Mouse (Mus musculus) neural tube, embryonic 11.5 days (tissue): ENCODE measurements around the gene Syne1. TPM values are rescaled to one million over a fixed set of nuclear protein-coding genes. Genes with fewer than 3 reads are reported as not detected.

Experiments
- ATAC-seq: fragments of 200-750 bp; cut with Nextera tagmentation; 2 replicates; pipeline ENCODE4 v1.8.0; 2017; ENCODE audit warnings: moderate number of reproducible peaks, mild to moderate bottlenecking, moderate TSS enrichment, moderate library complexity; ENCODE audit not compliant: insufficient read depth, low FRiP score, low TSS enrichment
- DNase-seq: peaks from one replicate; pipeline ENCODE4 v3.0.0-alpha.2; 2015; ENCODE audit warnings: low spot score
- H3K27ac ChIP-seq: fragments of 300-500 bp; sonication (generic); 2 replicates; pipeline ENCODE4 v1.5.1; 2014; ENCODE audit warnings: low read depth, mild to moderate bottlenecking, low read length
- H3K27me3 ChIP-seq: fragments of 300-500 bp; sonication (generic); 2 replicates; pipeline ENCODE4 v1.6.1; 2014; ENCODE audit warnings: mild to moderate bottlenecking, low read length, mixed read lengths; ENCODE audit not compliant: control insufficient read depth, insufficient read depth
- H3K36me3 ChIP-seq: fragments of 300-500 bp; sonication (generic); 2 replicates; pipeline ENCODE4 v1.6.1; 2014; ENCODE audit warnings: mild to moderate bottlenecking, low read length, moderate library complexity, mixed read lengths; ENCODE audit not compliant: control insufficient read depth, insufficient read depth
- H3K4me1 ChIP-seq: fragments of 300-500 bp; sonication (generic); 2 replicates; pipeline ENCODE4 v1.6.1; 2014; ENCODE audit warnings: low read length, mixed read lengths; ENCODE audit not compliant: control insufficient read depth, insufficient read depth
- H3K4me2 ChIP-seq: fragments of 300-500 bp; sonication (generic); 2 replicates; pipeline ENCODE4 v1.6.1; 2014; ENCODE audit warnings: low read depth, mild to moderate bottlenecking, moderate library complexity
- H3K4me3 ChIP-seq: fragments of 300-500 bp; sonication (generic); 2 replicates; pipeline ENCODE4 v1.5.1; 2014; ENCODE audit warnings: low read depth, low read length
- H3K9ac ChIP-seq: fragments of 300-500 bp; sonication (generic); 2 replicates; pipeline ENCODE4 v1.6.1; 2014; ENCODE audit warnings: mild to moderate bottlenecking, low read length
- H3K9me3 ChIP-seq: fragments of 300-500 bp; sonication (generic); 2 replicates; pipeline ENCODE4 v1.6.1; 2016; ENCODE audit warnings: low read length; ENCODE audit not compliant: control insufficient read depth
- WGBS: fragments of 180-500 bp; shearing (Covaris S2); extraction: QIAGEN DNeasy Blood & Tissue Kit; methylation state at CpG from one replicate; pipeline ENCODE4 v1.1.7; 2014; 5-methylcytosine and 5-hydroxymethylcytosine counted together
- polyA plus RNA-seq: library from polyadenylated mRNA; unstranded; fragments of >200 nt; fragmentation: Nextera tagmentation; extraction: Ambion mirVana; gene quantifications from 2 replicates; pipeline ENCODE4 v1.2.1, GENCODE M21; 2014

The Syne1 gene
- polyA plus RNA-seq, 1 experiment from 2014 or later: 3.2 TPM

DNA sequence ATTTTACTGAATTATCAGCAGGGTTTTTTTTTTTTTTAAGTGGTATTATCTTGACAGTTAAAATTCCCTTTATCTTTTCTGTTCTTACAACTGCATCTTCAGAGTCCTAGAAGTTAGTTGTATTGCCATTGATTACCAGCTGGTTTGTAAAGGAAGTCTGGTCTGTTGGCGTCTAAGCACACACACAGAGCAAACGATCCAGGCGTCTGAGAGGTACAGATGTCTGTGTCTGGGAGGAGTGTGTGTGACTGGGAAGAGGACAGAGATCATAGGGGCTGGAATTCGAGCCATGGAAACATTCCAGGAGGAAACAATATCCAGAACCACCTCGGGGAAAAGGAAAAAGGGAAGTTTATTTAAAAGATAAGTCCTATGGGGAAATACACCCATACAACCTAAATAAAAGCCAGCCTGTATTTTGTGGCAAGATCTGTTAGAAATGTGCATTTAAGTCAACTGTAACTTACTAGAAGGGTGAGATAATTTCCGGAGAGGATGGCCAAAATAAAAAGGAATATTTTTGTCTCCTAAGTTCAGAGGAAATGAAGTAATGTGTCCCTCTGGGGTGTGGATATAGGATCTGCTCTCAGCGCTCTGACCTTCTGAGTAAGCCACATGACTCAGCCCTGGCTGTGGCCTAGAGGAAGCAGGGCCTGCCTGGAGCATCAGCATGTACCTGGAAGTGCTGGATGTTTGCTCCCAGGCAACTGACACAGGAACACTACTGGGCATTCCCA, 343.2 kb downstream of the Syne1 start:
- no peak overlapping the region for H3K27ac ChIP-seq
- H3K4me2 ChIP-seq: no peak overlapping the region
- H3K9ac ChIP-seq: no peak overlapping the region
- no peaks in the 10 kb centered on the region for H3K36me3 ChIP-seq
- ATAC-seq: no peak
- WGBS: 54% methylated on average over 7 of the region's 7 CpGs
- no peaks in the 10 kb centered on the region for H3K4me1 ChIP-seq
- H3K4me3 ChIP-seq: no peak overlapping the region
- no peaks in the 10 kb centered on the region for H3K9me3 ChIP-seq
- no peak for DNase-seq
- no peaks in the 10 kb centered on the region for H3K27me3 ChIP-seq

DNA sequence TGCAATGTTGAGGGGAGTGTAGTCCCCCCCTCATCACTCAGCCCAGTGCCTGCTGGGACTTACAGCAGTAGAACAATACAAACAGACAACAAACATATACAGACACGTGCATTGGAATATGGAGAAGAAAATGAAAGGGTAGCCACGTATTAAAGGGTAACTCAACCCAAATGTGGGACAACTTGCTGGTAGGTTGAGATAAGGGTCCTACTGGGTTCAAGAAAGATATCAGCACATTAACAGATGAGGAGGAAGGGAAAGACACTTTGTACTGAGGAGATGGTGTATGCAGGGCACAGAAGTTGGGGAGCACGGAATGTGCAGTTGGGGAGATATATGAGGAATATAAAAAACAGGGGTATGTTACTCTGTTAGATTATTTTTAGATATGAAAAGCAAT, 345.3 kb downstream of the Syne1 start:
- Histone ChIP-seq H3K36me3 (no peaks in the 10 kb centered on the region), H3K4me1 (no peaks in the 10 kb centered on the region), H3K4me3 (no peak overlapping the region), H3K9me3 (no peaks in the 10 kb centered on the region), H3K27ac (no peak overlapping the region), H3K9ac (no peak overlapping the region), H3K4me2 (no peak overlapping the region), H3K27me3 (no peaks in the 10 kb centered on the region)
- ATAC-seq (no peak), DNase-seq (no peak)
- WGBS: 94% methylated on average over 3 of the region's 3 CpGs

DNA sequence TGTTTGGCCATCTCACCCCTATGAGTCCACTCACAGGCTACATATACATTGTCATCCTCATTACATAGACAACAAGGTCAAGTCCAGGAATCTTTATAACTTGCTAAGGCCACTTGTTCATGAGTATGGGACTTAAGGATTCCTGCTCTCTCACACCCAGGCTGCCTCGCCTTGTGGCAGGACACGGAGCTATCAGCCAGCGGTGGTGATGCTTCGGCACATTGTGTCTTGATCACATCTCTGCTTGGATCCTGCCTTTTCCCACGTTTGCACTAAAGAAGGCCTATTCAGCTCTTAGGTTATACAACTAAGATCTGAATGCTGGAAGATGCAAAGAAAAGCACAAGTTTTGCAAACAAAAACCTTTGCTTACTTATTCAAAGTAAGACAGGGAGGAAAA, 345.7 kb downstream of the Syne1 start:
- WGBS: 89% methylated on average over 5 of the region's 5 CpGs
- H3K4me1 ChIP-seq: no peaks in the 10 kb centered on the region
- H3K4me3 ChIP-seq: no peak overlapping the region
- no peak overlapping the region for H3K9ac ChIP-seq
- H3K27ac ChIP-seq: no peak overlapping the region
- H3K4me2 ChIP-seq: no peak overlapping the region
- no peak for ATAC-seq
- H3K9me3 ChIP-seq: no peaks in the 10 kb centered on the region
- no peaks in the 10 kb centered on the region for H3K27me3 ChIP-seq
- no peaks in the 10 kb centered on the region for H3K36me3 ChIP-seq
- DNase-seq: no peak

DNA sequence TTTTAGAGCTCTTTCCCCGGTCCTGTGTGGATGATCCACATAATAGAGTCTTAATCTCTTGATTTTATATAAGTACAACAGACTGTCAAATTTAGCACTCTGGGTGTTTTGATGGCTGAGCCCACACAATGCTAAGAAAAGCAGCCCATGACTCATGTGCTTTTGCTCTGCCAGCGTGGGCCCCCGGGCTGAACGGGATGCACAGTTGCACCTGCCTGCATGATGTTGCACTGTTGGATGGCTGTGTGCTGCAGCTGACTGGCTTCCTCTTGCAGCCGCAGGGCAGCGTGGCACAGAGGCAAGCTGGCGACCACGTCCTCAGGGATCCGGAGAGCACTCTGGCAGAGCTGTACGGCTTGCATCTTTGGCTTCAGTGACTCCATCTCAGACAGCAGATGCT, 347.4 kb downstream of the Syne1 start:
- ATAC-seq (no peak), DNase-seq (peak; percentile 12)
- no peaks in the 10 kb centered on the region for H3K4me1 ChIP-seq
- no peak overlapping the region for H3K27ac ChIP-seq
- H3K4me2 ChIP-seq: no peak overlapping the region
- 88% methylated on average over 10 of the region's 10 CpGs for WGBS
- H3K4me3 ChIP-seq: no peak overlapping the region
- no peaks in the 10 kb centered on the region for H3K27me3 ChIP-seq
- no peaks in the 10 kb centered on the region for H3K9me3 ChIP-seq
- no peaks in the 10 kb centered on the region for H3K36me3 ChIP-seq
- no peak overlapping the region for H3K9ac ChIP-seq

DNA sequence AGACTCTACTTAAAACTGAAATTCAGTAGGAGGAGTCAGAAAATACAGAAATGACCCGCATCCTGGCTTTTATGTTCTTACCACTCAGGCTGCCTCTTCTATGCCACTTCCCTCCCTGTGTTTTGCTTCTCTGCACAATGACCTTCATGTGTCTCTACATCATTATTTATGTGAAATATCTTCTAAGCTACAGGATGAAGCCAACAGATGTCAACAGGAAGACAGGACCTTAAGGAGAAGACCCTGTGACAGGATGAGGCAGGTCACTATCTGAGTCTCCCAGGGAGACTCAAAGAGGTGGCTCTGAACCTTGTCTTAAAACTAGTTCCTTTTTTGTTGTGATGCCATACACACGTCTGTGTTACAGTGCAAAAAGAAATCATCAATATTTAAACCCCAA, 353.9 kb downstream of the Syne1 start:
- DNase-seq (no peak), ATAC-seq (no peak)
- no peaks in the 10 kb centered on the region for H3K36me3 ChIP-seq
- H3K9me3 ChIP-seq: no peaks in the 10 kb centered on the region
- 74% methylated on average over 2 of the region's 2 CpGs for WGBS
- no peak overlapping the region for H3K27ac ChIP-seq
- no peak overlapping the region for H3K4me3 ChIP-seq
- H3K9ac ChIP-seq: no peak overlapping the region
- H3K4me1 ChIP-seq: no peaks in the 10 kb centered on the region
- no peak overlapping the region for H3K4me2 ChIP-seq
- H3K27me3 ChIP-seq: no peaks in the 10 kb centered on the region

DNA sequence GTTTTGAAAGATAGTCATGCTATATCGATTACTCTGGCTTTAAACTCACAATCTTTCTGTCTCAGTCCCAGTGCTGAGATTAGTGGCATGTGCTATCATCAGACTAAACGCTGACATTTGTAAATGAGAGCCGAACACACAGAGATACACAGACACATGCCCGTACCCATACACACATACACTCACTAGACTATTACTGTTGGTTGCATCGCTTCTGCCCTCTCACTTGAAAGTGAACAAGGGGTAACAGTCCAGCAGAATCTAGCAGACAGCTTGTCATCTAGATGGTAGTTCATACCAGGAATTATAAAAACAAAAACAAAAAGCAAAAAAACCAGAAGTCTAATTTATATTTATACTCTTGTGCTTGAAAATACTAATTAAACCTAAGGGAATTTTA, 355.0 kb downstream of the Syne1 start:
- ATAC-seq: no peak

DNA sequence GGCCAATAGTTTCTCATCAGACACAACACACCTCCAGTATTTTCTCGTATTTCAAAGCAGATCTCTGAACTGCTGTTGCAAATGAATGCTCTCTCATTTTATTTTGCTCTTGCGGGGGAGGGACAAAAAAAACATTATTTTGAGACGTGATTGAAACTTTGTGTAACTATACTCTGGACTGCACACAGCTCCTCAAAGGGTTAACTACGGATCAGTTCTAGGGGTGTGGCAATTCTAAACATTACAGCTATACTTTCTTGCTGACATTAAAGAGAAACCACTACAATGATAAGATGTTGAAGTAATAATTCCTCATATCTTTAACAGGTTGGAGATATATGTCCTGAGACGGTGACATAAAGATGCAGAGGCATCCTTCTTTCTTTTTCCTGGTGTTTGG, 356.0 kb downstream of the Syne1 start:
- H3K4me1 ChIP-seq: no peaks in the 10 kb centered on the region
- ATAC-seq (0 out of 2 replicates have a peak, but pooled peaks have one; percentile 4), DNase-seq (no peak)
- H3K9me3 ChIP-seq: no peaks in the 10 kb centered on the region
- WGBS: 77% methylated on average over 5 of the region's 5 CpGs
- H3K4me3 ChIP-seq: no peak overlapping the region
- H3K27ac ChIP-seq: no peak overlapping the region
- H3K27me3 ChIP-seq: no peaks in the 10 kb centered on the region
- H3K9ac ChIP-seq: no peak overlapping the region
- no peak overlapping the region for H3K4me2 ChIP-seq
- H3K36me3 ChIP-seq: no peaks in the 10 kb centered on the region

More for the DNA sequence above, 355.0 kb downstream of the Syne1 start:
- H3K9ac ChIP-seq: no peak overlapping the region
- DNase-seq: no peak
- no peaks in the 10 kb centered on the region for H3K9me3 ChIP-seq
- H3K4me2 ChIP-seq: no peak overlapping the region
- H3K36me3 ChIP-seq: no peaks in the 10 kb centered on the region
- H3K27ac ChIP-seq: no peak overlapping the region
- WGBS: 91% methylated on average over 5 of the region's 5 CpGs
- no peaks in the 10 kb centered on the region for H3K4me1 ChIP-seq
- H3K4me3 ChIP-seq: no peak overlapping the region
- no peaks in the 10 kb centered on the region for H3K27me3 ChIP-seq

DNA sequence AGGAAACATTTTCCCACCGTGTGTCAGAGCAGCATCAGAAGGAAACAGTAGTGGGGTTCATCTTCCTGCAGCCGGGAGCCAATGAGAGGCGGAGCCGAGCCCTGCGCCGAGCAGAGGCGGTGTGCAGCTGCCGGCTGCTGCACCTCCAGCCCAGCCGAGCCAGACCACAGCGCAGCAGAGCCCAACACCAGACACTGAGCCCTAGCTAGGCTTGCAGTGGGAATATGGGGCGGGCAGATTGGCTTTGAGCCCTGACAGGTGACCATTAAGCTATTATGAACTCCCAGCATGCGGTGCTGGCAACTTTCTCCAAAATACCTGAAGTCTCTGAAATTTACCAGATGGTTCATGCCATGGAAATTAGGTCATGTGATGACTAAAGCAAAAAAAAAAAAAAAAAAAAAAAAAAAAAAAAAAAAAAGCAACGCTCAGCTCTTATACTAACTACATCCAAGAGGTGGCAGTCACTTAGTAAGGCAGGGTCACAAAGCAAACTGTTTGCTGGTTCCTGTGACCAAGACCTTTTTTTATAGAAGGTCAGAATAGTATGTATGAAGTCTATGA, 356.5 kb downstream of the Syne1 start:
- H3K27me3 ChIP-seq: no peaks in the 10 kb centered on the region
- ATAC-seq (peak; percentile 98), DNase-seq (peak; percentile 86)
- H3K36me3 ChIP-seq: no peaks in the 10 kb centered on the region
- peak overlapping the region; percentile 53; the same call in 1 of the 2 replicates for H3K27ac ChIP-seq
- peak overlapping the region; percentile 61 for H3K4me2 ChIP-seq
- no peaks in the 10 kb centered on the region for H3K9me3 ChIP-seq
- peak overlapping the region; percentile 41 for H3K4me3 ChIP-seq
- whole genome bisulfite sequencing: 0% methylated on average over 13 of the region's 13 CpGs
- peak overlapping the region; percentile 60 for H3K9ac ChIP-seq
- no peaks in the 10 kb centered on the region for H3K4me1 ChIP-seq

DNA sequence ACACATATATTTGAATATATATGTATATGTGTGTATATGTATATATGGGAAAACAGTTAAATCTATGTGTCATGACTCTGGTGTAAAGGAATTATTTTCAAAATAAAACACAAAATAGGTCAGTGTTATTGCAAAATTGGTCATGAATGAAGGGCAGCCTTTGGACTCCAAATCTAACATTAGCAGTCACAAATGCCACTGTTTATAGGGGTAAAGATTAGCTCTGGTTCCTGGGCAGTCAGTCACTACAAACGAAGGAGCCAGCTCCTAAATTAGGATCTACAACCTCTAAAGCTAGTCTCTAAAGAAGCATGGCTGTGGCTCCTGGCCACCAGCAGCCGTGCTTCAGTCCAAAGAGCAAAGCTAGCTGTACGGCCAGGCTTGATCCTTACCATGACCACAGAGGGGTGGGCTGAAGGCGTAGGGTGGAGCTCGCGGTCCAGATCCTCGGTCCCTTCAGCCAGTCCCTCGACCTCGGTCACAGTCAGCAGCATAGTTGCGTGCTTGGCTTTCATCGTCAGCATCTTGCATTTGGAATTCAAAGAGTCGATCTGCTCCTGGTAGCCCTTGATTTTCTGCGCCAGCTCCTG, 357.1 kb downstream of the Syne1 start:
- DNase-seq (no peak), ATAC-seq (peak; percentile 85)
- H3K4me2 ChIP-seq: peak overlapping the region; percentile 61
- H3K9me3 ChIP-seq: no peaks in the 10 kb centered on the region
- H3K9ac ChIP-seq: peak overlapping the region; percentile 60
- H3K36me3 ChIP-seq: no peaks in the 10 kb centered on the region
- H3K4me1 ChIP-seq: no peaks in the 10 kb centered on the region
- H3K27ac ChIP-seq: peak overlapping the region; percentile 53; the same call in 1 of the 2 replicates
- 2% methylated on average over 13 of the region's 13 CpGs for WGBS
- peak overlapping the region; percentile 41 for H3K4me3 ChIP-seq
- no peaks in the 10 kb centered on the region for H3K27me3 ChIP-seq
